Mouse (Mus musculus): ENCODE measurements around the gene Jmjd8. TPM values are rescaled to one million over a fixed set of nuclear protein-coding genes. Genes with fewer than 3 reads are reported as not detected.
A peak's percentile ranks its signal among the peaks of the same experiment; 100 is the strongest.

Jmjd8 gene
- polyA plus RNA-seq (2015; fragmentation: Nextera tagmentation; extraction: Ambion mirVana): 47.2 and 48.9 TPM in 2 replicates

GRCm38 (mm10) chr17:25828712-25829557 is at the start of gene Jmjd8:
Gene Jmjd8 (plus strand): TSS chr17:25828867.
- H3K9ac ChIP-seq: peak within 1 kb of the TSS; percentile 68
- ATAC-seq (ENCODE audit: insufficient number of reproducible peaks, low FRiP score, low TSS enrichment, low read depth): no peak
- H3K27ac ChIP-seq: peak within 1 kb of the TSS; percentile 92
- H3K4me2 ChIP-seq: peak within 1 kb of the TSS; percentile 66
- H3K4me1 ChIP-seq: peaks cover 64% of the 10 kb centered on the region
- H3K4me3 ChIP-seq: peak within 1 kb of the TSS; percentile 62
- no peaks in the 10 kb centered on the region for H3K9me3 ChIP-seq
- WGBS: 2% methylated on average over 32 of the region's 32 CpGs
- peaks cover 42% of the 10 kb centered on the region for H3K36me3 ChIP-seq
- no peaks in the 10 kb centered on the region for H3K27me3 ChIP-seq

GRCm38 (mm10) chr17:25781339-25781738 is 47.3 kb upstream of the Jmjd8 start:
- 73% methylated on average over 6 of the region's 6 CpGs for WGBS
- peaks cover 70% of the 10 kb centered on the region for H3K36me3 ChIP-seq

GRCm38 (mm10) chr17:25783086-25783485 is 45.6 kb upstream of the Jmjd8 start:
- H3K36me3 ChIP-seq: peaks cover 65% of the 10 kb centered on the region
- no peak overlapping the region for H3K27ac ChIP-seq
- ATAC-seq (ENCODE audit: insufficient number of reproducible peaks, low FRiP score, low TSS enrichment, low read depth): no peak
- no peaks in the 10 kb centered on the region for H3K9me3 ChIP-seq
- H3K4me2 ChIP-seq: no peak overlapping the region
- no peak overlapping the region for H3K4me3 ChIP-seq
- H3K27me3 ChIP-seq: no peaks in the 10 kb centered on the region
- WGBS: 79% methylated on average over 7 of the region's 7 CpGs
- H3K9ac ChIP-seq: no peak overlapping the region
- peaks cover 29% of the 10 kb centered on the region for H3K4me1 ChIP-seq

More at GRCm38 (mm10) chr17:25781339-25781738, 47.3 kb upstream of the Jmjd8 start:
- ATAC-seq (ENCODE audit: insufficient number of reproducible peaks, low FRiP score, low TSS enrichment, low read depth): no peak
- Histone ChIP-seq H3K4me2 (no peak overlapping the region), H3K4me1 (peaks cover 29% of the 10 kb centered on the region), H3K9ac (no peak overlapping the region), H3K27ac (no peak overlapping the region), H3K27me3 (no peaks in the 10 kb centered on the region), H3K4me3 (no peak overlapping the region), H3K9me3 (no peaks in the 10 kb centered on the region)

GRCm38 (mm10) chr17:25783861-25784574 is 44.6 kb upstream of the Jmjd8 start:
- Histone ChIP-seq H3K9ac (0 out of 2 replicates have a peak overlapping the region, but pooled peaks have one; percentile 73), H3K4me2 (peak overlapping the region; percentile 74), H3K27me3 (no peaks in the 10 kb centered on the region), H3K9me3 (no peaks in the 10 kb centered on the region), H3K4me3 (peak overlapping the region; percentile 79), H3K36me3 (peaks cover 62% of the 10 kb centered on the region), H3K27ac (no peak overlapping the region), H3K4me1 (peaks cover 29% of the 10 kb centered on the region)
- ATAC-seq (ENCODE audit: insufficient number of reproducible peaks, low FRiP score, low TSS enrichment, low read depth): no peak
- 75% methylated on average over 15 of the region's 15 CpGs for WGBS

GRCm38 (mm10) chr17:25785281-25785745 is 43.4 kb upstream of the Jmjd8 start, which contains the start of gene Haghl:
Gene Haghl (minus strand): TSS chr17:25785673.
- H3K4me1 ChIP-seq: peaks cover 29% of the 10 kb centered on the region
- no peaks in the 10 kb centered on the region for H3K9me3 ChIP-seq
- H3K27me3 ChIP-seq: no peaks in the 10 kb centered on the region
- H3K9ac ChIP-seq: peak within 1 kb of the TSS; percentile 73
- peak within 1 kb of the TSS; percentile 74 for H3K4me2 ChIP-seq
- ATAC-seq (ENCODE audit: insufficient number of reproducible peaks, low FRiP score, low TSS enrichment, low read depth): peak; percentile 79
- peak within 1 kb of the TSS; percentile 94 for H3K27ac ChIP-seq
- WGBS: under 1% methylated on average over 23 of the region's 23 CpGs
- H3K4me3 ChIP-seq: peak within 1 kb of the TSS; percentile 79
- H3K36me3 ChIP-seq: peaks cover 57% of the 10 kb centered on the region

- H3K27me3 ChIP-seq: no peaks in the 10 kb centered on the region
- H3K4me2 ChIP-seq: peak within 1 kb of the TSS; percentile 74
- H3K9ac ChIP-seq: peak within 1 kb of the TSS; percentile 73
- ATAC-seq (ENCODE audit: insufficient number of reproducible peaks, low FRiP score, low TSS enrichment, low read depth): no peak
- peaks cover 38% of the 10 kb centered on the region for H3K4me1 ChIP-seq
- WGBS: 76% methylated on average over 3 of the region's 3 CpGs
- H3K9me3 ChIP-seq: no peaks in the 10 kb centered on the region
- peak within 1 kb of the TSS; percentile 94 for H3K27ac ChIP-seq
- peaks cover 48% of the 10 kb centered on the region for H3K36me3 ChIP-seq
- peak within 1 kb of the TSS; percentile 79 for H3K4me3 ChIP-seq
These were observed 42.4 kb upstream of the Jmjd8 start, which contains the start of gene Ccdc78 for GRCm38 (mm10) chr17:25786280-25786679. Gene Ccdc78 (plus strand): TSS chr17:25786580.

GRCm38 (mm10) chr17:25786781-25787504 is 41.7 kb upstream of the Jmjd8 start:
- no peak for ATAC-seq (ENCODE audit: insufficient number of reproducible peaks, low FRiP score, low TSS enrichment, low read depth)
- Histone ChIP-seq H3K4me2 (no peak overlapping the region), H3K4me1 (peaks cover 43% of the 10 kb centered on the region), H3K27me3 (no peaks in the 10 kb centered on the region), H3K4me3 (no peak overlapping the region), H3K9ac (no peak overlapping the region), H3K9me3 (no peaks in the 10 kb centered on the region), H3K27ac (no peak overlapping the region), H3K36me3 (peaks cover 41% of the 10 kb centered on the region)
- WGBS: 88% methylated on average over 9 of the region's 9 CpGs

- Histone ChIP-seq H3K27ac (peak overlapping the region; percentile 93), H3K36me3 (peaks cover 23% of the 10 kb centered on the region), H3K9ac (peak overlapping the region; percentile 64; the same call in 1 of the 2 replicates), H3K27me3 (no peaks in the 10 kb centered on the region), H3K9me3 (no peaks in the 10 kb centered on the region), H3K4me1 (peaks cover 49% of the 10 kb centered on the region), H3K4me2 (peak overlapping the region; percentile 74), H3K4me3 (peak overlapping the region; percentile 66)
- no peak for ATAC-seq (ENCODE audit: insufficient number of reproducible peaks, low FRiP score, low TSS enrichment, low read depth)
- 26% methylated on average over 19 of the region's 19 CpGs for WGBS
These were observed 37.3 kb upstream of the Jmjd8 start for GRCm38 (mm10) chr17:25791320-25791842.

- H3K9me3 ChIP-seq: no peaks in the 10 kb centered on the region
- WGBS: under 1% methylated on average over 45 of the region's 45 CpGs
- peaks cover 50% of the 10 kb centered on the region for H3K4me1 ChIP-seq
- H3K9ac ChIP-seq: peak overlapping the region; percentile 64
- peak overlapping the region; percentile 66 for H3K4me3 ChIP-seq
- peak overlapping the region; percentile 74 for H3K4me2 ChIP-seq
- ATAC-seq (ENCODE audit: insufficient number of reproducible peaks, low FRiP score, low TSS enrichment, low read depth): 0 out of 2 replicates have a peak, but pooled peaks have one; percentile 50
- H3K27me3 ChIP-seq: no peaks in the 10 kb centered on the region
- peak overlapping the region; percentile 93 for H3K27ac ChIP-seq
- H3K36me3 ChIP-seq: peaks cover 23% of the 10 kb centered on the region
These were observed 36.7 kb upstream of the Jmjd8 start for GRCm38 (mm10) chr17:25791843-25792527.

GRCm38 (mm10) chr17:25792615-25793014 is 36.1 kb upstream of the Jmjd8 start, which contains the start of gene Fam173a:
Gene Fam173a (minus strand): TSS chr17:25792901.
- peak within 1 kb of the TSS; percentile 74 for H3K4me2 ChIP-seq
- H3K4me3 ChIP-seq: peak within 1 kb of the TSS; percentile 66
- 0 out of 2 replicates have a peak, but pooled peaks have one; percentile 46 for ATAC-seq (ENCODE audit: insufficient number of reproducible peaks, low FRiP score, low TSS enrichment, low read depth)
- WGBS: under 1% methylated on average over 14 of the region's 14 CpGs
- no peaks in the 10 kb centered on the region for H3K9me3 ChIP-seq
- H3K9ac ChIP-seq: peak within 1 kb of the TSS; percentile 64
- H3K27ac ChIP-seq: peak within 1 kb of the TSS; percentile 93
- H3K36me3 ChIP-seq: peaks cover 20% of the 10 kb centered on the region
- H3K4me1 ChIP-seq: peaks cover 57% of the 10 kb centered on the region
- H3K27me3 ChIP-seq: no peaks in the 10 kb centered on the region
